Mouse (Mus musculus) embryonic fibroblast, embryonic 13.5 days (primary cell): ENCODE measurements around the gene Rassf1.

ENCODE experiments used
- CTCF ChIP-seq: IDR thresholded peaks from 2 replicates; pipeline ENCODE4 v1.5.1; 2011; ENCODE audit warnings: mild to moderate bottlenecking, control low read depth, low read length, moderate library complexity, borderline replicate concordance; ENCODE audit not compliant: insufficient read depth
- POLR2A ChIP-seq: IDR thresholded peaks from 2 replicates; pipeline ENCODE4 v1.6.1; 2011; ENCODE audit warnings: low read depth, mild to moderate bottlenecking, control low read depth, low read length, moderate library complexity

DNA sequence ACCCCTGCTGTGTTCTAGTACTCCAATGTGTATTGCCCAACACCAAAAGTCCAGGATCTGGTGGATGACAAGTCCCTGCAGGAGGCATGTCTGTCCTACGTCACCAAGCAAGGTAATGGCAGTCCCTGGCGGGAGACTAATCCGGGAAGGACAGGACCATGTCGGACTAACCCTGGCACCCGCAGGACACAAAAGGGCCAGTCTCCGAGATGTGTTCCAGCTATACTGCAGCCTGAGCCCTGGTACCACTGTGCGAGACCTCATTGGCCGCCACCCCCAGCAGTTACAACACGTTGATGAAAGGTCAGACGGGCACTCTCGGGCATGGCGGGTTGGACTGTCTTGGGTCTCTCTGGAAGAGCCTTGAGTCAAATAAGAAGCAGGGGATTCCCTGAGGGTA is 6.6 kb upstream of the Rassf1 start:
- no peak for TF ChIP-seq POLR2A
- TF ChIP-seq CTCF: no peak
